Mouse (Mus musculus) heart, adult 18-20 months (tissue): ENCODE measurements around the gene Mmp1b. TPM values are rescaled to one million over a fixed set of nuclear protein-coding genes. Genes with fewer than 3 reads are reported as not detected.
"Not testable (repeated sequence)": the region's sequence is repeated elsewhere in the genome, so short reads cannot be mapped to it uniquely, and the experiment has no call there.

Experiments
- DNase-seq, 2 experiments: peaks; one replicate each; pipeline ENCODE4 v3.0.0; 2021 to 2022; ENCODE audit warnings: mixed read lengths in 1 of 2
- long read RNA-seq, 2 experiments: library from polyadenylated mRNA; stranded (forward); transcript quantifications; one replicate each; pipeline ENCODE4 v2.0.0; 2021
- total RNA-seq, 2 experiments: library from RNA; stranded (reverse); gene quantifications; 2 replicates each; pipeline ENCODE4 v1.2.3; 2021

Mmp1b gene
- total RNA-seq = not detected
- long read RNA-seq, experiment 1 = 0 reads
- long read RNA-seq, experiment 2 = 0 reads

DNA sequence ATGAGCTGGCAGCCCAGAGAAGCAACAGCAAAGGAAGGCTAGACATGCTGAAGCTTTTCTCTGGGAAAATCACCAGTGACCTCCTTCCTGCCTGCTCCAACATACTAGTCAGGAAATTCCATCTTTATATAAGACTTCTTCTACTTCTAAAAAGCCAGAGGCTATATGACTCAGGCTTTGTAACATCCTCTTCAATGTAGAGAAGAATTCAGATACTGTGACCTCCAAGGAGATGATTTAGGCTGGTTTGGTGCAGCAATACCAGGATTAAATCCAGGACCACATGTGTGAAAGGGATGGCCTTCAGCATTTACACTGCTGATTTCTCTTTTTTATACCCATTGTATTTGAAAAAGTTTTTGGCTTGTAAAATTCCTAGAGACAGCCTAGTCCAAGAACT is at the start of gene Mmp1b:
TSS of gene Mmp1b (minus strand) at position 101 of the 400 bp plus-strand sequence.
- DNase-seq = no peak

GRCm38 (mm10) chr9:7396556-7396955 is 8.7 kb upstream of the Mmp1b start:
- DNase-seq = not testable (repeated sequence)

DNA sequence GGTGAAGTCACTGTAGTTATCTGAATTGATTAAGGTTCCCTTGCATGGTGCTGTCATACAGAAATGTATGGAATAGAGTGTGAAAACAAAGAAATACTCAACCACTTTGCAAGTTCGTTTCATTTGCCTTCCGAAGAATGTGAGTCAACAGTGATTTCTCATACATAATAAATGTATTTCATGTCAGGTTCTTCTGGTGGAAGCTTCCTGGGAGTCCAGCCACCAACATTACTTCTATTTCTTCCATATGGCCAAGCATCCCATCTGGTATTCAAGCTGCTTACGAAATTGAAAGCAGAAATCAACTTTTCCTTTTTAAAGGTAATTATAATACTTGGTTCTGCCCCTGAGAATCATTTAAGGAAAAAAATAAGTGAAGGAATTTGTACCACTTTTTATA is 33.3 kb downstream of the Mmp1b start:
- DNase-seq = no peak

DNA sequence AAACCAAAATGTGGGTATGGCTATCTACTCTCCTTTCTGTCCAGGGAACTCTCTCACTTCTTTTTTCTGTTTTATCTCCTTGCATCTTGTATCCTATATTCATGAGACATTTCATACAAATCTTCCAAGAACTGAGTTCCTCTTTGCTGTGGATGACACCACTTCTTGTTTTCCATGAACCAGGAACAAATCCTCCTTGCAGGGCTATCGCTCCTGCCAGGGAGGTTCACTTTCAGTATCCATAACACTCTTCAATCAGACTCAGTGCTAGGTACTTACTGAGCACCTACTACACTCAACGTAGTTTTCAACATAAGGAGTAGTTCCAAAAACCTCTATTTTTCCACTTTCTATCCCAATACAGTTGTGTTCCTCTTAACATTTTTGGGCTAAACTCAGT is 42.3 kb downstream of the Mmp1b start:
- DNase-seq = no peak

- no peak for DNase-seq
Measured at GRCm38 (mm10) chr9:7344107-7344506, 43.7 kb downstream of the Mmp1b start, which contains the start of gene Mmp12. Gene Mmp12 (plus strand): TSS chr9:7344381.

- DNase-seq = peak in 1 of 2 experiments; percentile 3
Measured at GRCm38 (mm10) chr9:7336740-7337483, 50.9 kb downstream of the Mmp1b start.

DNA sequence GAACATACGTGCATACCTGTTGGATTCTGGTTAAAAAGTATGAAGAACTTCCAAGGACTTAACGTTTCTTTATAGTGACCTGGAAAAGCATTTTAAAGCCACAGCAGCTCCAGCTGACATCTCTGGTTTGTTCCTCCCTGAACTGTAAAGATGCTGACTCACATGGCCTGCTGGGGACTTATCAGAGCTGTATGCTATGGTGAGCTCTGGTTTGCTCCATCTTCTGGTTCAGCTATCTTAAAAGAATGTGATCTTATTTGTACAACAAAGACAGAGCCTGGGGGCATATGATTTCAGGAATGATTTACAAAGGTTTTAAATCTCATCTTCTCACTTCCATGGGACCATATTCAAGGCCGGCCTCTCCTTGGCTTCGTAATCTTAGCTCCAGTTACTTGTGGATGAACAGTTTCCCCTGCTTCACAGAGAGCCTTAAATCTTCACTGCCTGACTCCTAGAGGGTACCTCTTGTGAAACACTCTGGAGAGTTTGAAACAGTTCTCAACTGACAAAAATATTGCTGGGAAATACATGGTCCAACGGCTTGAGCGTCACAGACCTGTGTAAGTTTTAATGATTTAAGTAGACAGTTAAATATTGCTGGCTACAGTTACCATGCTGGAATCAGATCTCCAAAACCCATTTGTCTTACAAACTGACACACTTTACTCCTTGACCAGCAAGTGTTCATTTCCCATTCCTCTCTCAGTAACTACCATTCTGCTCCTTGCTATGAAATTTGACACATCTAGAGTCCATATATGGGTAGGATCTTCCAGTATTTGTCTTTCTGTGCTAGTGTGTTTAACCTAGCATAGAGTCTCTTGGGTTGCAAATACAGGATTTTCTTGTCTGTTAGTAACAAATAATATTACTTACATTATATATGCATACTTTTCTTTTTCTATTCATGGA is 51.8 kb downstream of the Mmp1b start:
- DNase-seq = no peak

DNA sequence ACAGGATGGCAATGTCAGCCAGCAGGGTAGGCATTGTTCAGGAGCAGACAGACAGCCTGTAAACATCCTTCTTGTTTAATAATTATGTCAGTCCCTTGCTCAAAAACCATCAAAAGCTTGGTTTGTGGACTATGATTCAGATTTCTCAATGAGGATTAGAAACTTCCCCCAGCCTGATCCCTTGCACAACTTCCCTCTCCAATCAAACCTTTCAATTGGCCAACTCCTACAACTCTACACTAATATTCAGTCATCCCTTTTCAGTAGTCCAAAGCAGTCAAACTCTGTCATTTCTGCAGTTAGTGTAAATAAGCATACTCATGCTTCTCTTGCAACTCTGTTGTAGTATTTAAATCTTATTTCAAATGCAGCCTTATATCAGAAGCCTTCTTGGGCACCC is 56.0 kb downstream of the Mmp1b start:
- DNase-seq = no peak

Other genes starting within 250 kb of the Mmp1b start
- 1 to 10 TPM; 1.4 to 2.4 TPM for gene Dync2h1, start 203.6 kb downstream of the Mmp1b start, total RNA-seq
- gene Dcun1d5, start 203.5 kb downstream of the Mmp1b start, total RNA-seq = 10 to 100 TPM; 56.1 to 57.7 TPM
- gene Mmp13, start 115.5 kb downstream of the Mmp1b start, total RNA-seq = under 1 TPM in 1 of 2 experiments, not detected in 1; 0.20 TPM
- gene Mmp12, start 43.7 kb downstream of the Mmp1b start, total RNA-seq = 1 to 10 TPM in 1 of 2 experiments, under 1 TPM in 1; 0.13 to 1.4 TPM
- under 1 TPM; 0.20 to 0.62 TPM for gene Mmp3, start 57.8 kb upstream of the Mmp1b start, total RNA-seq
- gene Mmp10, start 114.3 kb upstream of the Mmp1b start, total RNA-seq = not detected
- gene Mmp8, start 170.4 kb upstream of the Mmp1b start, total RNA-seq = not detected
- under 1 TPM in 1 of 2 experiments, not detected in 1; 0.15 TPM for gene Mmp27, start 183.3 kb upstream of the Mmp1b start, total RNA-seq
- gene Mmp20, start 240.2 kb upstream of the Mmp1b start, total RNA-seq = not detected